Mouse (Mus musculus) intestine, embryonic 16.5 days (tissue): ENCODE measurements around the gene Mettl7a3. TPM values are rescaled to one million over a fixed set of nuclear protein-coding genes. Genes with fewer than 3 reads are reported as not detected.
A peak's percentile ranks its signal among the peaks of the same experiment; 100 is the strongest.

Experiments used
- ATAC-seq: fragments of 200-750 bp; cut with Nextera tagmentation; 2 replicates; pipeline ENCODE4 v1.8.0; 2017; ENCODE audit warnings: moderate TSS enrichment, moderate library complexity
- H3K27ac ChIP-seq: fragments of 300-500 bp; sonication (generic); 2 replicates; pipeline ENCODE4 v1.5.1; 2014; ENCODE audit warnings: mild to moderate bottlenecking, low read length
- H3K27me3 ChIP-seq: fragments of 300-500 bp; sonication (generic); replicated peaks from 2 replicates; pipeline ENCODE4 v1.6.1; 2014; ENCODE audit warnings: low read length, control low read depth, mixed read lengths; ENCODE audit not compliant: control insufficient read depth, insufficient read depth
- H3K36me3 ChIP-seq: fragments of 300-500 bp; sonication (generic); 2 replicates; pipeline ENCODE4 v1.6.1; 2014; ENCODE audit warnings: low read length, control low read depth; ENCODE audit not compliant: control insufficient read depth, insufficient read depth
- H3K4me1 ChIP-seq: fragments of 300-500 bp; sonication (generic); 2 replicates; pipeline ENCODE4 v1.6.1; 2014; ENCODE audit warnings: low read length, control low read depth, mixed read lengths; ENCODE audit not compliant: control insufficient read depth, insufficient read depth
- H3K4me2 ChIP-seq: fragments of 300-500 bp; sonication (generic); 2 replicates; pipeline ENCODE4 v1.6.1; 2014; ENCODE audit warnings: low read depth, low read length, control low read depth
- H3K4me3 ChIP-seq: fragments of 300-500 bp; sonication (generic); 2 replicates; pipeline ENCODE4 v1.5.1; 2014; ENCODE audit warnings: mild to moderate bottlenecking, low read length
- H3K9ac ChIP-seq: fragments of 300-500 bp; sonication (generic); 2 replicates; pipeline ENCODE4 v1.6.1; 2014; ENCODE audit warnings: low read depth, low read length
- H3K9me3 ChIP-seq: fragments of 300-500 bp; sonication (generic); 2 replicates; pipeline ENCODE4 v1.6.1; 2016; ENCODE audit warnings: low read length, control low read depth; ENCODE audit not compliant: control insufficient read depth
- WGBS: fragments of 180-500 bp; shearing (Covaris S2); extraction: QIAGEN DNeasy Blood & Tissue Kit; methylation state at CpG from one replicate; pipeline ENCODE4 v1.1.7; 2014; 5-methylcytosine and 5-hydroxymethylcytosine counted together
- polyA plus RNA-seq: library from polyadenylated mRNA; unstranded; fragments of >200 nt; fragmentation: Nextera tagmentation; extraction: Ambion mirVana; gene quantifications from 2 replicates; pipeline ENCODE4 v1.2.1, GENCODE M21; 2015

The Mettl7a3 gene
- not detected in 2 replicates for polyA plus RNA-seq

- H3K27ac ChIP-seq, result no peak within 1 kb of the TSS
- H3K9ac ChIP-seq, result no peak within 1 kb of the TSS
- H3K4me3 ChIP-seq, result no peak within 1 kb of the TSS
- ATAC-seq, result no peak
- H3K9me3 ChIP-seq, result no peaks in the 10 kb centered on the region
- H3K36me3 ChIP-seq, result no peaks in the 10 kb centered on the region
- no peaks in the 10 kb centered on the region for H3K27me3 ChIP-seq
- H3K4me2 ChIP-seq, result no peak within 1 kb of the TSS
- no peaks in the 10 kb centered on the region for H3K4me1 ChIP-seq
- 72% methylated on average over 10 of the region's 10 CpGs for WGBS
Observed at GRCm38 (mm10) chr15:100334629-100335028, at the start of gene Mettl7a3. Mettl7a3 (plus strand) TSS chr15:100334929.

GRCm38 (mm10) chr15:100288980-100289379, 45.7 kb upstream of the Mettl7a3 start:
- H3K36me3 ChIP-seq, result no peaks in the 10 kb centered on the region
- WGBS, result 84% methylated on average over 6 of the region's 6 CpGs
- no peak overlapping the region for H3K9ac ChIP-seq
- H3K27ac ChIP-seq, result no peak overlapping the region
- H3K9me3 ChIP-seq, result no peaks in the 10 kb centered on the region
- peak; percentile 52 for ATAC-seq
- no peak overlapping the region for H3K4me2 ChIP-seq
- H3K4me3 ChIP-seq, result no peak overlapping the region
- H3K4me1 ChIP-seq, result no peaks in the 10 kb centered on the region
- no peaks in the 10 kb centered on the region for H3K27me3 ChIP-seq

GRCm38 (mm10) chr15:100290858-100291257, 43.9 kb upstream of the Mettl7a3 start:
- Histone ChIP-seq H3K9me3 (no peaks in the 10 kb centered on the region), H3K27me3 (no peaks in the 10 kb centered on the region), H3K4me1 (no peaks in the 10 kb centered on the region), H3K4me3 (no peak overlapping the region), H3K27ac (no peak overlapping the region), H3K36me3 (no peaks in the 10 kb centered on the region), H3K9ac (no peak overlapping the region), H3K4me2 (no peak overlapping the region)
- WGBS, result 79% methylated on average over 5 of the region's 5 CpGs
- ATAC-seq, result no peak

- Histone ChIP-seq H3K27ac (no peak overlapping the region), H3K27me3 (no peaks in the 10 kb centered on the region), H3K9ac (no peak overlapping the region), H3K4me2 (no peak overlapping the region), H3K4me3 (no peak overlapping the region), H3K36me3 (no peaks in the 10 kb centered on the region), H3K9me3 (no peaks in the 10 kb centered on the region), H3K4me1 (no peaks in the 10 kb centered on the region)
- WGBS, result 60% methylated on average over 7 of the region's 7 CpGs
- ATAC-seq, result no peak
Observed at GRCm38 (mm10) chr15:100292326-100292725, 42.4 kb upstream of the Mettl7a3 start.

GRCm38 (mm10) chr15:100297856-100298255, 36.9 kb upstream of the Mettl7a3 start:
- no peaks in the 10 kb centered on the region for H3K9me3 ChIP-seq
- no peak overlapping the region for H3K4me2 ChIP-seq
- no peak overlapping the region for H3K9ac ChIP-seq
- WGBS, result 90% methylated on average over 5 of the region's 5 CpGs
- no peaks in the 10 kb centered on the region for H3K36me3 ChIP-seq
- H3K4me3 ChIP-seq, result no peak overlapping the region
- no peak for ATAC-seq
- no peaks in the 10 kb centered on the region for H3K27me3 ChIP-seq
- H3K27ac ChIP-seq, result no peak overlapping the region
- H3K4me1 ChIP-seq, result no peaks in the 10 kb centered on the region

- H3K4me1 ChIP-seq, result no peaks in the 10 kb centered on the region
- H3K36me3 ChIP-seq, result no peaks in the 10 kb centered on the region
- H3K27ac ChIP-seq, result no peak overlapping the region
- no peak overlapping the region for H3K9ac ChIP-seq
- H3K4me3 ChIP-seq, result no peak overlapping the region
- no peak for ATAC-seq
- 69% methylated on average over 6 of the region's 6 CpGs for WGBS
- H3K4me2 ChIP-seq, result no peak overlapping the region
- no peaks in the 10 kb centered on the region for H3K27me3 ChIP-seq
- H3K9me3 ChIP-seq, result no peaks in the 10 kb centered on the region
Observed at GRCm38 (mm10) chr15:100300499-100300898, 34.2 kb upstream of the Mettl7a3 start.

GRCm38 (mm10) chr15:100301556-100301955, 33.2 kb upstream of the Mettl7a3 start:
- no peaks in the 10 kb centered on the region for H3K4me1 ChIP-seq
- H3K36me3 ChIP-seq, result no peaks in the 10 kb centered on the region
- no peaks in the 10 kb centered on the region for H3K27me3 ChIP-seq
- no peak overlapping the region for H3K9ac ChIP-seq
- ATAC-seq, result no peak
- H3K9me3 ChIP-seq, result no peaks in the 10 kb centered on the region
- no peak overlapping the region for H3K4me2 ChIP-seq
- no peak overlapping the region for H3K27ac ChIP-seq
- no peak overlapping the region for H3K4me3 ChIP-seq
- 84% methylated on average over 15 of the region's 15 CpGs for WGBS

- H3K4me1 ChIP-seq, result no peaks in the 10 kb centered on the region
- no peaks in the 10 kb centered on the region for H3K36me3 ChIP-seq
- no peaks in the 10 kb centered on the region for H3K27me3 ChIP-seq
- H3K9me3 ChIP-seq, result no peaks in the 10 kb centered on the region
- no peak overlapping the region for H3K9ac ChIP-seq
- 49% methylated on average over 8 of the region's 8 CpGs for WGBS
- H3K27ac ChIP-seq, result peak overlapping the region; percentile 90
- peak overlapping the region; percentile 86 for H3K4me2 ChIP-seq
- peak overlapping the region; percentile 56; the same call in 1 of the 2 replicates for H3K4me3 ChIP-seq
- ATAC-seq, result no peak
Observed at GRCm38 (mm10) chr15:100303428-100304018, 31.2 kb upstream of the Mettl7a3 start.

- 3% methylated on average over 17 of the region's 30 CpGs for WGBS
- Histone ChIP-seq H3K4me2 (peak within 1 kb of the TSS; percentile 86), H3K9me3 (no peaks in the 10 kb centered on the region), H3K4me1 (no peaks in the 10 kb centered on the region), H3K4me3 (peak within 1 kb of the TSS; percentile 56), H3K27me3 (no peaks in the 10 kb centered on the region), H3K36me3 (no peaks in the 10 kb centered on the region), H3K27ac (peak within 1 kb of the TSS; percentile 90), H3K9ac (peak within 1 kb of the TSS; percentile 68)
- ATAC-seq, result peak; percentile 78
Observed at GRCm38 (mm10) chr15:100304019-100304991, 30.4 kb upstream of the Mettl7a3 start, which contains the start of gene Mettl7a1. Mettl7a1 (plus strand) TSS chr15:100304140.
